Mouse (Mus musculus) liver, embryonic 11.5 days (tissue): ENCODE data around the gene Setd1b. TPM values are rescaled to one million over a fixed set of nuclear protein-coding genes. Genes with fewer than 3 reads are reported as not detected.

Source experiments
- ATAC-seq: fragments of 200-750 bp; cut with Nextera tagmentation; replicated peaks from 2 replicates; pipeline ENCODE4 v1.8.0; 2017; ENCODE audit warnings: moderate number of reproducible peaks, mild to moderate bottlenecking, moderate TSS enrichment, moderate library complexity; ENCODE audit not compliant: low FRiP score
- DNase-seq: peaks from one replicate; pipeline ENCODE4 v3.0.0-alpha.2; 2017; ENCODE audit warnings: low spot score
- H3K27ac ChIP-seq: fragments of 300-500 bp; sonication (generic); 2 replicates; pipeline ENCODE4 v1.5.1; 2014; ENCODE audit warnings: mild to moderate bottlenecking, low read depth, low read length, control low read depth
- H3K27me3 ChIP-seq: fragments of 300-500 bp; sonication (generic); replicated peaks from 2 replicates; pipeline ENCODE4 v1.6.1; 2014; ENCODE audit warnings: low read length, mixed read lengths; ENCODE audit not compliant: control insufficient read depth, insufficient read depth
- H3K36me3 ChIP-seq: fragments of 300-500 bp; sonication (generic); 2 replicates; pipeline ENCODE4 v1.6.1; 2014; ENCODE audit warnings: mild to moderate bottlenecking, low read length, moderate library complexity, mixed read lengths; ENCODE audit not compliant: control insufficient read depth, insufficient read depth
- H3K4me1 ChIP-seq: fragments of 300-500 bp; sonication (generic); replicated peaks from 2 replicates; pipeline ENCODE4 v1.6.1; 2014; ENCODE audit warnings: low read length, mixed read lengths; ENCODE audit not compliant: control insufficient read depth, insufficient read depth
- H3K4me2 ChIP-seq: fragments of 300-500 bp; sonication (generic); 2 replicates; pipeline ENCODE4 v1.6.1; 2014; ENCODE audit warnings: mild to moderate bottlenecking, control low read depth, moderate library complexity
- H3K4me3 ChIP-seq: fragments of 300-500 bp; sonication (generic); 2 replicates; pipeline ENCODE4 v1.5.1; 2014; ENCODE audit warnings: low read depth, low read length, control low read depth
- H3K9ac ChIP-seq: fragments of 300-500 bp; sonication (generic); 2 replicates; pipeline ENCODE4 v1.6.1; 2014; ENCODE audit warnings: low read depth, low read length, control low read depth
- H3K9me3 ChIP-seq: fragments of 300-500 bp; sonication (generic); 2 replicates; pipeline ENCODE4 v1.6.1; 2016; ENCODE audit warnings: low read length, inconsistent platforms, mixed read lengths; ENCODE audit not compliant: control insufficient read depth
- WGBS: fragments of 180-500 bp; shearing (Covaris S2); extraction: QIAGEN DNeasy Blood & Tissue Kit; methylation state at CpG from one replicate; pipeline ENCODE4 v1.1.7; 2014; 5-methylcytosine and 5-hydroxymethylcytosine counted together
- polyA plus RNA-seq: library from polyadenylated mRNA; unstranded; fragments of >200 nt; fragmentation: Nextera tagmentation; extraction: Ambion mirVana; gene quantifications from 2 replicates; pipeline ENCODE4 v1.2.1, GENCODE M21; 2014

Setd1b gene
- polyA plus RNA-seq, 1 experiment from 2014 or later: 9.6 TPM

- ATAC-seq (no peak), DNase-seq (no peak)
- Histone ChIP-seq H3K36me3 (no peaks in the 10 kb centered on the region), H3K4me3 (no peak overlapping the region), H3K27ac (no peak overlapping the region), H3K9ac (no peak overlapping the region), H3K27me3 (no peaks in the 10 kb centered on the region), H3K9me3 (no peaks in the 10 kb centered on the region), H3K4me2 (no peak overlapping the region), H3K4me1 (no peaks in the 10 kb centered on the region)
- 86% methylated on average over 5 of the region's 5 CpGs for WGBS
Measured at GRCm38 (mm10) chr5:123178792-123179191, 36.8 kb downstream of the Setd1b start.

DNA sequence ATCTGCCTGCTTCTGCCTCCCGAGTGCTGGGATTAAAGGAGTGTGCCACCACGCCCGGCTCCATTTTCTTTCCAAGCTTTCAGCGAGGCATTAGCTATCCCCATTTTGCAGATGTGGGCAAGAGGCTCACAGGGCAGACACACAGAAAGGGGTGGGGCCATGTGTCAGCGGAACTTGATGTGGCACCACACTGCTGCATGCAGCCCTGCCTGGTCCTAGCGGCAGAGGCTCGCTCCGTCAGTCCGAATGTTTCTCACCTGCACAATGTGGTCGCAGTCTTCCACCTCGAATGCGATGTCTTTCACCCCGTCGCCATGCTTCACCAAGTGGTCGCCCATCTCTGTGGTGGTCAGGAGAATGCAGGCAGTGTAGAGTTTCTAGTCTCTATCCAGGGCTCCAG, 38.4 kb downstream of the Setd1b start:
- H3K36me3 ChIP-seq: no peaks in the 10 kb centered on the region
- 87% methylated on average over 15 of the region's 15 CpGs for WGBS
- ATAC-seq (no peak), DNase-seq (no peak)
- H3K4me1 ChIP-seq: no peaks in the 10 kb centered on the region
- H3K27ac ChIP-seq: no peak overlapping the region
- H3K9ac ChIP-seq: no peak overlapping the region
- H3K9me3 ChIP-seq: no peaks in the 10 kb centered on the region
- no peak overlapping the region for H3K4me2 ChIP-seq
- no peaks in the 10 kb centered on the region; the same call in 1 of the 2 replicates for H3K27me3 ChIP-seq
- H3K4me3 ChIP-seq: no peak overlapping the region

- WGBS: 71% methylated on average over 6 of the region's 6 CpGs
- Histone ChIP-seq H3K9me3 (no peaks in the 10 kb centered on the region), H3K4me2 (no peak overlapping the region), H3K4me3 (no peak overlapping the region), H3K27me3 (no peaks in the 10 kb centered on the region; the same call in 1 of the 2 replicates), H3K9ac (no peak overlapping the region), H3K36me3 (no peaks in the 10 kb centered on the region), H3K4me1 (no peaks in the 10 kb centered on the region), H3K27ac (no peak overlapping the region)
- DNase-seq (no peak), ATAC-seq (no peak; the same call in 1 of the 2 replicates)
Measured at GRCm38 (mm10) chr5:123181536-123181935, 39.5 kb downstream of the Setd1b start.

DNA sequence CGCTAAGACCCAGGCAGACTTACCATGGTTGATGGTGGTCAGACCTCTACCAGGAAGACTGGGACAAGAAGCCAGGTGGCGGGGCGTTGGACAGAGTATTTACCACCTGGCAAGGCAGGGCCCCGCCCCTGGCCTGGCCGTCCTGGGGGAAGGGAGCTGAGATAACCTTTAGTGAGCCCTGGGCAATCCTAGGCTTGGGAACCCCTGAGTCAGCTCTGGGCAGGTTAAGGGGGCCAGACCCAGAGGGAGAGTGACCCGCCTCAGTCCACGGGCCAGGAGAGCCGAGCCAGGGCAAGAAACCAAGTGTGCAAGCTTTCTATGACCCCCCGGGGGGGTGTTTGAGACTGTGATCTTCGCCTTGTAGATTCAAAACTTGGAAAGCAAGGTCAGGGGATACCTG, 40.7 kb downstream of the Setd1b start, which contains the start of gene Hpd:
Gene Hpd (minus strand): TSS at position 77 of the 400 bp plus-strand sequence.
- Histone ChIP-seq H3K36me3 (no peaks in the 10 kb centered on the region), H3K9me3 (no peaks in the 10 kb centered on the region), H3K9ac (no peak within 1 kb of the TSS), H3K27me3 (no peaks in the 10 kb centered on the region; the same call in 1 of the 2 replicates), H3K4me1 (no peaks in the 10 kb centered on the region), H3K27ac (peak within 1 kb of the TSS; percentile 1; the same call in 1 of the 2 replicates), H3K4me2 (no peak within 1 kb of the TSS), H3K4me3 (no peak within 1 kb of the TSS)
- DNase-seq (no peak), ATAC-seq (no peak)
- 74% methylated on average over 10 of the region's 10 CpGs for WGBS

GRCm38 (mm10) chr5:123185966-123186365, 44.0 kb downstream of the Setd1b start:
- Histone ChIP-seq H3K9ac (no peak overlapping the region), H3K4me3 (no peak overlapping the region), H3K36me3 (no peaks in the 10 kb centered on the region), H3K27ac (no peak overlapping the region), H3K4me2 (no peak overlapping the region), H3K4me1 (no peaks in the 10 kb centered on the region), H3K27me3 (no peaks in the 10 kb centered on the region; the same call in 1 of the 2 replicates), H3K9me3 (no peaks in the 10 kb centered on the region)
- ATAC-seq: no peak
- whole genome bisulfite sequencing: 80% methylated on average over 6 of the region's 6 CpGs
- no peak for DNase-seq

- no peak overlapping the region for H3K4me3 ChIP-seq
- H3K9me3 ChIP-seq: no peaks in the 10 kb centered on the region
- H3K27me3 ChIP-seq: no peaks in the 10 kb centered on the region; the same call in 1 of the 2 replicates
- no peak overlapping the region for H3K27ac ChIP-seq
- H3K36me3 ChIP-seq: no peaks in the 10 kb centered on the region
- ATAC-seq (no peak), DNase-seq (no peak)
- H3K4me1 ChIP-seq: no peaks in the 10 kb centered on the region
- H3K9ac ChIP-seq: no peak overlapping the region
- WGBS: 83% methylated on average over 3 of the region's 3 CpGs
- no peak overlapping the region for H3K4me2 ChIP-seq
Measured at GRCm38 (mm10) chr5:123187306-123187705, 45.3 kb downstream of the Setd1b start.

- ATAC-seq (no peak), DNase-seq (no peak)
- Histone ChIP-seq H3K9ac (no peak overlapping the region), H3K27ac (no peak overlapping the region), H3K9me3 (no peaks in the 10 kb centered on the region), H3K4me3 (no peak overlapping the region), H3K27me3 (no peaks in the 10 kb centered on the region), H3K36me3 (no peaks in the 10 kb centered on the region), H3K4me2 (no peak overlapping the region), H3K4me1 (peaks cover 14% of the 10 kb centered on the region)
- 67% methylated on average over 3 of the region's 3 CpGs for WGBS
Measured at GRCm38 (mm10) chr5:123190912-123191311, 48.9 kb downstream of the Setd1b start.

- no peak for DNase-seq
- Histone ChIP-seq H3K9me3 (no peaks in the 10 kb centered on the region), H3K36me3 (no peaks in the 10 kb centered on the region), H3K4me3 (no peak overlapping the region), H3K9ac (no peak overlapping the region), H3K27me3 (no peaks in the 10 kb centered on the region), H3K4me2 (no peak overlapping the region), H3K27ac (no peak overlapping the region), H3K4me1 (peaks cover 15% of the 10 kb centered on the region)
- 63% methylated on average over 6 of the region's 6 CpGs for WGBS
- ATAC-seq: no peak
Measured at GRCm38 (mm10) chr5:123191427-123191826, 49.4 kb downstream of the Setd1b start.

- Histone ChIP-seq H3K9ac (no peak overlapping the region), H3K27me3 (no peaks in the 10 kb centered on the region), H3K36me3 (no peaks in the 10 kb centered on the region), H3K4me3 (no peak overlapping the region), H3K9me3 (no peaks in the 10 kb centered on the region), H3K4me2 (no peak overlapping the region), H3K4me1 (peaks cover 15% of the 10 kb centered on the region), H3K27ac (no peak overlapping the region)
- ATAC-seq: no peak
- peak; percentile 28 for DNase-seq
- WGBS: 58% methylated on average over 9 of the region's 9 CpGs
Measured at GRCm38 (mm10) chr5:123192606-123193150, 50.7 kb downstream of the Setd1b start.
